Mouse (Mus musculus): ENCODE data around the gene Foxd4.

DNA sequence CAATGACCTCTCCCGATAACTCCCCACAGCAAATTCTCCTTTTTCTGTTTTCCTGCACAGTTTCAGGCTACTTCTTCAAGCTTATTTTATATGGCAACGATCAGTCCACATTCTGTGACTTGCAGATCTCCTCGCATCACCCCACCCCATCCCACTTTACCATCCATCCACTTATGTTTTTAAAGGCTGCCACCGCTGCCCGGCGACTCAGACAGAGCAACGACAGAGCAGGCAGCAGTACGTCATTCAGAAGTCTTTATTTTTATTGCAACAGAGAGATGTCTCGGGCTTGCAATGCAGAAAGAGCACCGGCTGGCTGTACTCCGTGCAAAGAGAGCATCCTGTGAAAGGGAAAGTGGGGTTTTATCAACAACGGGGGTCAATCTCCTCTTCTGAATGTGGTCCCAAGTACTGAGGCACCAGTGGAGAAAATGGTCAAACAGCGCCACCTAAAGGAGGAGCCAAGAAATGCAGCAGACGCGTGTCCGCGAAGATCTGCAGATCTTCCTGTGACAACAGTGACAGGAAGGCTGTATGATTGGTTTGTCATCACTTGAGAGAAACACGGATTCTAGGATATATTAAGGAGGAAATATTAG is 29.9 kb downstream of the Foxd4 start:
- TF ChIP-seq CTCF (IDR thresholded peaks at IDR 0.05; ENCODE audit: low read depth): peak; percentile 96
- TF ChIP-seq EP300 (IDR thresholded peaks at IDR 0.05; ENCODE audit: low read depth): no peak

Measured in liver, postnatal 0 days (tissue).